Mouse (Mus musculus) E14TG2a.4 (cell line): ENCODE data around the gene Sox12.

ENCODE experiments used
- CTCF ChIP-seq: conservative IDR thresholded peaks from 2 replicates; pipeline ENCODE4 v1.5.1; 2014; ENCODE audit warnings: low read length
- NANOG ChIP-seq: IDR thresholded peaks from 2 replicates; pipeline ENCODE4 v1.6.1; 2014; ENCODE audit warnings: borderline replicate concordance, low read length, mixed read lengths
- POU5F1 ChIP-seq: IDR thresholded peaks from 2 replicates; pipeline ENCODE4 v1.6.1; 2014; ENCODE audit warnings: low read length, borderline replicate concordance

DNA sequence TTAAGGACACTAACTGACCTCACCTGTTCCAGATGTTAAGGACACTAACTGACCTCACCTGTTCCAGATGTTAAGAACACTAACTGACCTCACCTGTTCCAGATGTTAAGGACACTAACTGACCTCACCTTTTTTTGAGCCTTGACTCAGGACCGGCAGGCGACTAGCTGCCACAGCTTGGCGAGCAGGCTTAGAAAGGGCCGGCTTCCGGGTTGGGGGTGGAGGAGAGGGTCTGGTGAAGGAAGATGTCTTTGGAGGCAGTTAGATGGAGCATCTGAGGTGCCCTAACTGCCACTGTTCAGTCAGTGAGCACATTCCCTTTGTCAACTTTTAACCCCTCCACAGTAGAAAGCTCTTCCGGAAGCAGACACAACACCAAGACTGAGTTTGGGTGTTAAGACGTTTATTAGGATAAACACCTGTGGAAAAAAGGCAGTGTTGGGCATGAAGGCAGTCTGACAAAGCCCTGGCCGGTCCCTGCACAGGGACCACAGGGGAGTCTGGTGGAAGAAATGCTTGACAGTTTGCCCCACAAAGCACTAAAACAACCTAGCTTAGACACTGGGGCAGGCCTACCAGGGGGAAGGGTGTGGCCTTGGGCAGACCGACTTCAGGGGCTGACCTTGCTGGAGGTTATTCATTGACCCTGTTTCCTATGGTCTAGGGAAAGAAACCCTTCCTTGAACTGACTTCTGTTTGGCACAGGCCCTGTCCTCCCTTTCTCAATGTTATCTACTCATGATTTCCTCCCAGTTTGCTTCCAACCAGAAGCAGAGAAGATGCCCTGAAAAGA lies 4.4 kb downstream of the Sox12 start:
- TF ChIP-seq CTCF = no peak
- no peak for TF ChIP-seq NANOG
- TF ChIP-seq POU5F1 = no peak
